Mouse (Mus musculus) embryonic facial prominence, embryonic 13.5 days (tissue): ENCODE results near the gene Ap3b1. TPM values are rescaled to one million over a fixed set of nuclear protein-coding genes. Genes with fewer than 3 reads are reported as not detected.

Source experiments
- ATAC-seq: fragments of 200-750 bp; cut with Nextera tagmentation; 2 replicates; pipeline ENCODE4 v1.8.0; 2017; ENCODE audit warnings: low read depth; ENCODE audit not compliant: insufficient number of reproducible peaks, insufficient read depth, low FRiP score, low TSS enrichment
- H3K27ac ChIP-seq: fragments of 300-500 bp; sonication (generic); 2 replicates; pipeline ENCODE4 v1.5.1; 2015; ENCODE audit warnings: moderate library complexity, mild to moderate bottlenecking, inconsistent platforms
- H3K27me3 ChIP-seq: fragments of 300-500 bp; sonication (generic); 2 replicates; pipeline ENCODE4 v1.6.1; 2015; ENCODE audit warnings: mild to moderate bottlenecking, inconsistent platforms
- H3K36me3 ChIP-seq: fragments of 300-500 bp; sonication (generic); 2 replicates; pipeline ENCODE4 v1.6.1; 2015; ENCODE audit warnings: mild to moderate bottlenecking, inconsistent platforms
- H3K4me1 ChIP-seq: fragments of 300-500 bp; sonication (generic); 2 replicates; pipeline ENCODE4 v1.6.1; 2015; ENCODE audit warnings: inconsistent platforms
- H3K4me2 ChIP-seq: fragments of 300-500 bp; sonication (generic); 2 replicates; pipeline ENCODE4 v1.6.1; 2015; ENCODE audit warnings: moderate library complexity, mild to moderate bottlenecking, inconsistent platforms
- H3K4me3 ChIP-seq: fragments of 300-500 bp; sonication (generic); 2 replicates; pipeline ENCODE4 v1.5.1; 2015; ENCODE audit warnings: mild to moderate bottlenecking, inconsistent platforms
- H3K9ac ChIP-seq: fragments of 300-500 bp; sonication (generic); 2 replicates; pipeline ENCODE4 v1.6.1; 2015; ENCODE audit warnings: mild to moderate bottlenecking, inconsistent platforms
- H3K9me3 ChIP-seq: fragments of 300-500 bp; sonication (generic); 2 replicates; pipeline ENCODE4 v1.6.1; 2016; ENCODE audit warnings: inconsistent platforms
- WGBS: fragments of 180-500 bp; shearing (Covaris S2); methylation state at CpG from one replicate; pipeline ENCODE4 v1.1.7; 2015; ENCODE audit warnings: mixed read lengths; 5-methylcytosine and 5-hydroxymethylcytosine counted together
- polyA plus RNA-seq: library from polyadenylated mRNA; unstranded; fragments of >200 nt; fragmentation: Nextera tagmentation; extraction: Ambion mirVana; gene quantifications from 2 replicates; pipeline ENCODE4 v1.2.1, GENCODE M21; 2015

Gene Ap3b1
- polyA plus RNA-seq, 1 experiment from 2014 or later = 45.7 TPM

GRCm38 (mm10) chr13:94546246-94546645 lies 187.5 kb downstream of the Ap3b1 start:
- ATAC-seq = no peak
- H3K4me3 ChIP-seq = no peak overlapping the region
- H3K9me3 ChIP-seq = no peaks in the 10 kb centered on the region
- H3K4me2 ChIP-seq = no peak overlapping the region
- H3K36me3 ChIP-seq = 0 out of 2 replicates have a peak, but pooled peaks cover 4% of the 10 kb centered on the region
- no peak overlapping the region for H3K27ac ChIP-seq
- peaks cover 7% of the 10 kb centered on the region for H3K4me1 ChIP-seq
- 53% methylated on average over 11 of the region's 11 CpGs for WGBS
- H3K27me3 ChIP-seq = no peaks in the 10 kb centered on the region
- H3K9ac ChIP-seq = no peak overlapping the region

GRCm38 (mm10) chr13:94549580-94549979 lies 190.8 kb downstream of the Ap3b1 start:
- Histone ChIP-seq H3K27ac (no peak overlapping the region), H3K4me2 (no peak overlapping the region), H3K9me3 (no peaks in the 10 kb centered on the region), H3K4me1 (peaks cover 7% of the 10 kb centered on the region; the same call in 1 of the 2 replicates), H3K4me3 (no peak overlapping the region), H3K36me3 (0 out of 2 replicates have a peak, but pooled peaks cover 4% of the 10 kb centered on the region), H3K9ac (no peak overlapping the region), H3K27me3 (no peaks in the 10 kb centered on the region)
- ATAC-seq = no peak
- WGBS = 64% methylated on average over 3 of the region's 3 CpGs

GRCm38 (mm10) chr13:94550037-94550436 lies 191.3 kb downstream of the Ap3b1 start:
- Histone ChIP-seq H3K4me2 (no peak overlapping the region), H3K27me3 (no peaks in the 10 kb centered on the region), H3K27ac (no peak overlapping the region), H3K9me3 (no peaks in the 10 kb centered on the region), H3K4me3 (no peak overlapping the region), H3K4me1 (peaks cover 7% of the 10 kb centered on the region; the same call in 1 of the 2 replicates), H3K9ac (no peak overlapping the region), H3K36me3 (0 out of 2 replicates have a peak, but pooled peaks cover 4% of the 10 kb centered on the region)
- ATAC-seq = no peak
- 43% methylated on average over 4 of the region's 4 CpGs for WGBS

DNA sequence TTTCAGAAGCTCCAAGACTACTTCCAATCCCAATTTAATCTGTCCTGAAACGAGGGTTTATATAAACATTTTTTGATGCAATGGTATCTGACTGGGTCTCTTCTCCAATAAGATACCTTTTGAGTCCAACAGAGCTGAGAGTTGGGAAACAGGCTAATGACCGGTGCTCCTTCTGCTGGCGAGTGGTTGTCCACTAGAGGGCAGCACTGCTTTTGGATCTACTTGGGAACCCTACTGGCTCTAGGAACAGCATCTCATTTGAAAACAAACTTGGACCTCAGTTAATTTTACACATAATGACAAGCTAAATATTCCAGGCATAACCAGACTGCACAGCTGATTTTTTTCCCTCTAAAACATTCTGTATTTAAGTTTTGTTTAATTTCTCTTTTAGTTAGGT lies 201.3 kb downstream of the Ap3b1 start:
- peaks cover 10% of the 10 kb centered on the region for H3K4me1 ChIP-seq
- H3K9me3 ChIP-seq = no peaks in the 10 kb centered on the region
- no peak for ATAC-seq
- no peak overlapping the region for H3K4me3 ChIP-seq
- no peaks in the 10 kb centered on the region for H3K27me3 ChIP-seq
- no peaks in the 10 kb centered on the region for H3K36me3 ChIP-seq
- no peak overlapping the region for H3K9ac ChIP-seq
- no peak overlapping the region for H3K4me2 ChIP-seq
- WGBS = 0% methylated on average over 3 of the region's 3 CpGs
- H3K27ac ChIP-seq = no peak overlapping the region

DNA sequence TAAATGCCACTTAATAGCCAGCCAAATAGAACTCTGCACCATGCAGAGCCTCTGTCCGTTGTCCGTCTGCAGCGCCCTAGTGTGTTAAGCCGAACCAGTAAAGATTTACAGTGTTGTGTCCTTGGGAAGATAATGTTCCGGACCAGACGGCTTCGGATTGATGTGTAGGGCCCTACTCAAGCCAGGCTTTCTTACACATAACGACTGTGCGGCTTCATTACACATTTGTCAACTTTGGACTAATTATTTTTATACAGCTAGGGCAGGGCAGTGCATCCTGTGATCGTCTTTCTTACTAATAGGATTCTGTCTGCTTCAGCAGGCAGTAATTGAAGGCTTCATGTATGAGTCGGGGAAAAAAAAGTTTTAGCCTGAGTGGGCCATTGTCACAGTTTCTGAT lies 202.1 kb downstream of the Ap3b1 start:
- Histone ChIP-seq H3K4me1 (peaks cover 14% of the 10 kb centered on the region), H3K27ac (no peak overlapping the region), H3K9ac (no peak overlapping the region), H3K9me3 (no peaks in the 10 kb centered on the region), H3K36me3 (0 out of 2 replicates have a peak, but pooled peaks cover 6% of the 10 kb centered on the region), H3K4me3 (no peak overlapping the region), H3K4me2 (no peak overlapping the region), H3K27me3 (no peaks in the 10 kb centered on the region)
- ATAC-seq = no peak
- WGBS = 65% methylated on average over 11 of the region's 11 CpGs

- H3K9ac ChIP-seq = no peak overlapping the region
- no peak overlapping the region for H3K4me2 ChIP-seq
- no peaks in the 10 kb centered on the region for H3K27me3 ChIP-seq
- WGBS = 20% methylated on average over 9 of the region's 9 CpGs
- H3K4me3 ChIP-seq = no peak overlapping the region
- no peak overlapping the region for H3K27ac ChIP-seq
- no peak for ATAC-seq
- peaks cover 14% of the 10 kb centered on the region; the same call in 1 of the 2 replicates for H3K36me3 ChIP-seq
- H3K9me3 ChIP-seq = no peaks in the 10 kb centered on the region
- peaks cover 14% of the 10 kb centered on the region for H3K4me1 ChIP-seq
These were observed 204.0 kb downstream of the Ap3b1 start for GRCm38 (mm10) chr13:94562652-94563339.

DNA sequence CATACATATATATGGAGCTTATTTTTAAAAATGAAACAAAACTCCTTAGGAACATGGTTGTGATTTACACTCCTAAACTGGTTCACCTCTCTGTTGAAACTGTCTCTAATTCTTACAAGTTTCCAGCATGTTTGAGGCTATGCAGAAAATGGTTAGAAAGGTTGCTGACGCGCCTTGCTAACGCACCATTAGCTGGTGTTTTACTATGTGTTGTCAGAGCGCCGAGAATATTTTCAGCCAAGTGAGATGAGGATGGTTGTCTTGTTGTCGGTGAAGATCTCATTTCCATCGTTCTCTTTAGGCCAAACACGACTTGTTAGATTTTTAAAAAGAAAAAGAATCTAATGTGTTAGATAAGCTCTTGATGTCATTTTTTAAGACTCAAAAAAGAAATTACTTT lies 205.1 kb downstream of the Ap3b1 start:
- Histone ChIP-seq H3K27me3 (no peaks in the 10 kb centered on the region), H3K4me1 (peaks cover 14% of the 10 kb centered on the region), H3K4me2 (no peak overlapping the region), H3K36me3 (peaks cover 14% of the 10 kb centered on the region; the same call in 1 of the 2 replicates), H3K9me3 (no peaks in the 10 kb centered on the region), H3K9ac (no peak overlapping the region), H3K4me3 (no peak overlapping the region), H3K27ac (no peak overlapping the region)
- ATAC-seq = no peak
- 75% methylated on average over 8 of the region's 8 CpGs for WGBS

DNA sequence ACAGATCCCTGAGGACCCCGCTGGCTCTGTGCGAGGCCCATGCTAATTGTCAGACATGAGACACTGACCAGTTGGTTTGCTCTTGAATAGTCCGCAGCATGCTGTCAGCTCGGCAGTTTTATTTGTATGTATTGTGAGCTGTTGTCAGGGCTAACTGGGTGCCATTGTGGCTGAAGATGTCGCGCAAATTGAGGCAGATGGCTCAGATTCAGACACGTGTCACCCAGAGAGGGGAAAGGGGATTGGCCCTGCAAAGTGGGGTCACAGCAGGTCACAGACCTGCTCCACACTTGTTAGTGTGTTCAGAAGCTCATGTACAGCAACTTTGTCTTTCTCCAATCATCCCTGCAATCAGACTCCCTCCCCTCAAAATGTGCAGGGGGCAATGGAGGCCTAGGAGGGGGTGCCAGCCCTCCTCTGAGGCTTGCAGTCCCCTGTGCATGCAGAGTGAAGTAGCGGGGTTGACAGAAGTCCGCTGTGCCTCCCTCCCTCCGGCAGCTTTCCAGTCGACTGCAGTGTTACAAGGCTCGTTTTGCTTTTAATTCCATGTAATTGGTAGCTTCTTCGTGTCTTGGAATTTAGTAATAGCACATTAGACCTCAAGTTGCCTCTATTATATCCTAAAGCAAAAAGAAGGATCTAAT lies 205.7 kb downstream of the Ap3b1 start:
- Histone ChIP-seq H3K9me3 (no peaks in the 10 kb centered on the region), H3K4me1 (peaks cover 14% of the 10 kb centered on the region), H3K4me2 (no peak overlapping the region), H3K36me3 (peaks cover 14% of the 10 kb centered on the region; the same call in 1 of the 2 replicates), H3K9ac (no peak overlapping the region), H3K27ac (no peak overlapping the region), H3K27me3 (no peaks in the 10 kb centered on the region), H3K4me3 (no peak overlapping the region)
- 33% methylated on average over 13 of the region's 13 CpGs for WGBS
- ATAC-seq = no peak

GRCm38 (mm10) chr13:94565176-94565575 lies 206.4 kb downstream of the Ap3b1 start:
- 78% methylated on average over 14 of the region's 14 CpGs for WGBS
- Histone ChIP-seq H3K9me3 (no peaks in the 10 kb centered on the region), H3K27ac (no peak overlapping the region), H3K27me3 (no peaks in the 10 kb centered on the region), H3K4me1 (peaks cover 14% of the 10 kb centered on the region), H3K9ac (no peak overlapping the region), H3K4me3 (no peak overlapping the region), H3K36me3 (peaks cover 14% of the 10 kb centered on the region; the same call in 1 of the 2 replicates), H3K4me2 (no peak overlapping the region)
- ATAC-seq = no peak

- Histone ChIP-seq H3K4me1 (peaks cover 14% of the 10 kb centered on the region), H3K27ac (no peak overlapping the region), H3K9ac (no peak overlapping the region), H3K9me3 (no peaks in the 10 kb centered on the region), H3K4me2 (no peak overlapping the region), H3K4me3 (no peak overlapping the region), H3K27me3 (no peaks in the 10 kb centered on the region), H3K36me3 (peaks cover 14% of the 10 kb centered on the region; the same call in 1 of the 2 replicates)
- WGBS = 66% methylated on average over 9 of the region's 9 CpGs
- no peak for ATAC-seq
These were observed 206.9 kb downstream of the Ap3b1 start for GRCm38 (mm10) chr13:94565616-94566015.

GRCm38 (mm10) chr13:94567739-94568138 lies 209.0 kb downstream of the Ap3b1 start:
- H3K9ac ChIP-seq = no peak overlapping the region
- no peak overlapping the region for H3K4me3 ChIP-seq
- H3K27me3 ChIP-seq = no peaks in the 10 kb centered on the region
- ATAC-seq = no peak
- peaks cover 12% of the 10 kb centered on the region for H3K4me1 ChIP-seq
- H3K27ac ChIP-seq = no peak overlapping the region
- 84% methylated on average over 6 of the region's 6 CpGs for WGBS
- H3K9me3 ChIP-seq = no peaks in the 10 kb centered on the region
- H3K36me3 ChIP-seq = peaks cover 14% of the 10 kb centered on the region; the same call in 1 of the 2 replicates
- no peak overlapping the region for H3K4me2 ChIP-seq

DNA sequence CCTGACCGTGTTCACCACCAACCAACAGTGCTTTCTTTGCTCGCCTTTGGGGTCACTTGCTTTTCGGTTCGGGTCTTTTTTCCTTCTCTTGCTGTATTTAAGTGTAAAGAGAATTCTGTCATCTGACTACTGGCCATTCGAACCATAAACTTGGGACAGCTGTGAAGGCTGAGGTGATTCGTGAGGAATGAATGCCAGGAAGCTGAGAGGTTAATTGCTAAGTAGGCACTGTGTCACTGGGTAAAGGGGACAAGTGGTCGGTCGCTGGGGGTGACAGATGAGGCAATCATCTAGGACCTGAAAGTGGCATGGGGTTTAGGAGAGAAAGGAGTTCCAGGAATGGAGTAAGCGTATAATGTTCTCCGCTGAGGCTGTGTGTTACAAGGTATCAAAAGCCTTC lies 212.2 kb downstream of the Ap3b1 start:
- WGBS = 82% methylated on average over 10 of the region's 10 CpGs
- H3K9me3 ChIP-seq = no peaks in the 10 kb centered on the region
- H3K27ac ChIP-seq = no peak overlapping the region
- ATAC-seq = no peak
- no peak overlapping the region for H3K9ac ChIP-seq
- peaks cover 8% of the 10 kb centered on the region for H3K4me1 ChIP-seq
- H3K36me3 ChIP-seq = peaks cover 8% of the 10 kb centered on the region; the same call in 1 of the 2 replicates
- no peak overlapping the region for H3K4me3 ChIP-seq
- peaks cover 20% of the 10 kb centered on the region for H3K27me3 ChIP-seq
- no peak overlapping the region for H3K4me2 ChIP-seq
